Mouse (Mus musculus): ENCODE measurements around the gene Rc3h1. TPM values are rescaled to one million over a fixed set of nuclear protein-coding genes. Genes with fewer than 3 reads are reported as not detected.

Rc3h1 gene
- polyA plus RNA-seq, 1 experiment from 2014 or later: 13.0 TPM

DNA sequence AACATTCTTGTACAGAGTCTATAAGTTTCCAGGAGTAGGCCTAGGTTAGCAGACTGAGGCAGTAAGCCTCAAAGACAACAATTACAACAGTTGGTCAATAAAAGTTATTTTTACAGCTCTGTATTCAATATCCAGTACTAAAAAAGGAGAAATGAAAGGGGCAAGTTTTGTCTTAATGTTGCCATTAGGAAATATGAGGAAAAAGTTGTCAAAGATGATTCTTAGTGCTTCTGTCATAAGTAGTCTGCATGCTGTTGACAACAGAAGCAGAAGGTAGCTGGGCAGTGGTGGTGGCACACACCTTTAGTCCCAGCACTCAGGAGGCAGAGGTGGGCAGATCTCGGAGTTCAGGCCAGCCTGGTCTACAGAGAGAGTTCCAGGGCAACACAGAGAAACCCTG is 13.2 kb downstream of the Rc3h1 start:
- no peaks in the 10 kb centered on the region for H3K4me1 ChIP-seq (ENCODE audit: control insufficient read depth, insufficient read depth, low read length)
- no peaks in the 10 kb centered on the region for H3K27me3 ChIP-seq (ENCODE audit: control insufficient read depth, insufficient read depth, low read length)
- H3K27ac ChIP-seq (ENCODE audit: low read depth, low read length): no peak overlapping the region
- H3K36me3 ChIP-seq (ENCODE audit: control insufficient read depth, insufficient read depth, low read length): no peaks in the 10 kb centered on the region
- ATAC-seq (ENCODE audit: low read depth): no peak
- H3K9ac ChIP-seq (replicated peaks; ENCODE audit: low read depth, low read length): no peak overlapping the region
- no peak overlapping the region for H3K4me2 ChIP-seq (ENCODE audit: low read depth, low read length)
- WGBS: 81% methylated on average over 1 of the region's 1 CpGs
- no peaks in the 10 kb centered on the region for H3K9me3 ChIP-seq (ENCODE audit: control insufficient read depth, low read length)
- H3K4me3 ChIP-seq (ENCODE audit: low read depth, low read length): no peak overlapping the region

DNA sequence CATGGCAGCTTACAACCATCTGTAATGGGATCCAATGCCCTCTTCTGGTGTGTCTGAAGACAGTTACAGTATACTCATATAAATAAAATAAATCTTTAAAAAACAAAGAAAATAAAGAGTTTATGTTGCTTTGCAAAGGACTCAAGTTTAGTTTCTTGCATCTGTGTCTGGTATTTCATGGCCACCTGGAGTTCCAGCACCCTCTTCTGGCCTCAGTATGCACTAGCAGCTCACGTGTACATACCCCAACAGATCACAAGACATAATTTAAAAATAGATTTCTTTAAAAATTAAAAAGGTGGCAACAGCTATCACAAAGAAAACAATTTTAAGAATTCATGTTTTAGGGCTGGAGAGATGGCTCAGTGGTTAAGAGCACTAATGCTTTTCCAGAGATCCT is 15.7 kb downstream of the Rc3h1 start:
- Histone ChIP-seq H3K4me1 (ENCODE audit: control insufficient read depth, insufficient read depth, low read length) (no peaks in the 10 kb centered on the region), H3K27ac (ENCODE audit: low read depth, low read length) (no peak overlapping the region), H3K36me3 (ENCODE audit: control insufficient read depth, insufficient read depth, low read length) (no peaks in the 10 kb centered on the region), H3K4me2 (ENCODE audit: low read depth, low read length) (no peak overlapping the region), H3K4me3 (ENCODE audit: low read depth, low read length) (no peak overlapping the region), H3K9ac (replicated peaks; ENCODE audit: low read depth, low read length) (no peak overlapping the region), H3K27me3 (ENCODE audit: control insufficient read depth, insufficient read depth, low read length) (no peaks in the 10 kb centered on the region), H3K9me3 (ENCODE audit: control insufficient read depth, low read length) (no peaks in the 10 kb centered on the region)
- WGBS: 89% methylated on average over 1 of the region's 1 CpGs
- ATAC-seq (ENCODE audit: low read depth): no peak

DNA sequence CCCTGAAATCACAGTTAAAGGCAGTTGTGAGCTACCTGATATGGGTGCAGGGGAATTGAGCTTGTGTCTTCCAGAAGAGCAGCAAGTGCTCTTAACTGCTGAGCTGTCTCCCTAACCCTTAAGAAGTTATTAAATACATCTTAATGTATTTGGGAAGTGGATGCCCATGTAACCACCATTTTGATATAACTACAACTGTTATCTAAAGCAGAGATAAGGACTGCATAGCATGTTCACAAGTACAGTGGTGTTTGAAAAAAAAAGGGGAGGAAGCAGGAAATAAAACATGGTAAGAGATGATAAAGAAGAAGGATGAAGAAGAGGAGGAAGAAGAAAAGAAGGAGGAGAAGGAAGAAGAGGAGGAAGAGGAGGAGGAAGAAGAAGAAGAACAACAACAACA is 25.1 kb downstream of the Rc3h1 start:
- H3K9ac ChIP-seq (replicated peaks; ENCODE audit: low read depth, low read length): no peak overlapping the region
- H3K36me3 ChIP-seq (ENCODE audit: control insufficient read depth, insufficient read depth, low read length): peaks cover 5% of the 10 kb centered on the region; the same call in 1 of the 2 replicates
- H3K4me1 ChIP-seq (ENCODE audit: control insufficient read depth, insufficient read depth, low read length): no peaks in the 10 kb centered on the region
- no peak for ATAC-seq (ENCODE audit: low read depth)
- no peaks in the 10 kb centered on the region for H3K9me3 ChIP-seq (ENCODE audit: control insufficient read depth, low read length)
- no peaks in the 10 kb centered on the region for H3K27me3 ChIP-seq (ENCODE audit: control insufficient read depth, insufficient read depth, low read length)
- H3K4me2 ChIP-seq (ENCODE audit: low read depth, low read length): no peak overlapping the region
- H3K27ac ChIP-seq (ENCODE audit: low read depth, low read length): no peak overlapping the region
- H3K4me3 ChIP-seq (ENCODE audit: low read depth, low read length): no peak overlapping the region

DNA sequence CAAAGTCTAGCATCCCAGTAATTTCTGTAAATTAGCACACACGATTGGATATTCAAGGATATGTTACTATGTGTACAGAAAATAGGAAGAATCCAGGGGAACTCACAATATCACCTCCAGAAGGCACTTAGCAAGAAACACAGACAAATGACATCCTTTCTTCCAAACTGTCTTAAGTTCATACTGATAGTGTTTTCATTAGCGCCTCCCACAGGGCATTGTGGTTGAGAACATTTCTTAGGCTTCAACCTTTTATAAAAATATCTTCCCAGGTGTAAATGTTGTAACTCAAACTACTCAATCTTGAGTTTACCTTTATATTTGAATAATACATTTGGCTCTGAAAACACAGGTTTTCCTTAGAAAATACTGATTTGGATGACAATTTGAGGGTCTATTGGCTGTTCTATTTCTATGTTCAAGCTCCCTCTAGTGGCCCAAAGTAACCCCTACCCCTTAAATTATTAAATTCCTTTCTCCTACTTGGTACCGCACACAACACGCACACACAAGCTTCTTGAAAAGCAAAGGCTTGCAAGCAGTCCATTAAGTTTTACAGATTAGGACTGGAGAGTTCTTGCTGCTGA is 27.8 kb downstream of the Rc3h1 start:
- 76% methylated on average over 4 of the region's 4 CpGs for WGBS
- no peaks in the 10 kb centered on the region for H3K4me1 ChIP-seq (ENCODE audit: control insufficient read depth, insufficient read depth, low read length)
- H3K27ac ChIP-seq (ENCODE audit: low read depth, low read length): no peak overlapping the region
- H3K27me3 ChIP-seq (ENCODE audit: control insufficient read depth, insufficient read depth, low read length): no peaks in the 10 kb centered on the region
- no peaks in the 10 kb centered on the region for H3K9me3 ChIP-seq (ENCODE audit: control insufficient read depth, low read length)
- no peak overlapping the region for H3K9ac ChIP-seq (replicated peaks; ENCODE audit: low read depth, low read length)
- H3K4me2 ChIP-seq (ENCODE audit: low read depth, low read length): no peak overlapping the region
- peaks cover 5% of the 10 kb centered on the region; the same call in 1 of the 2 replicates for H3K36me3 ChIP-seq (ENCODE audit: control insufficient read depth, insufficient read depth, low read length)
- H3K4me3 ChIP-seq (ENCODE audit: low read depth, low read length): no peak overlapping the region
- ATAC-seq (ENCODE audit: low read depth): peak; percentile 66

DNA sequence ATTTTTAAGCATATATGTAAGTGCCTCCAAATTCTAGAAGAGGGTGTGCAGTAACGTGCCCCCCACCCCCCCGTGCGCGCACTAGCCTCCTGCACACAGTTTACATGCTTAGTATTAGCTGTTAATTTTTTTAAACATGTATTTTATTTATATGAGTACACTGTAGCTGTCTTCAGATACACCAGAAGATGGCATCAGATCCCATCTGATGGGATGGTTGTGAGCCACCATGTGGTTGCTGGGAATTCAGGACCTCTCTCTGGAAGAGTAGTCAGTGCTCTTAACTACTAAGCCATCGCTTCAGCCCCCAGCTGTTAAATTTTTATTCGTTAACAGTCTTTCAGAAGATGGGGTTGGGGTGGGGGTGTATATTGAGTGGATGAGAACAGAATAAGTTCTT is 29.3 kb downstream of the Rc3h1 start:
- Histone ChIP-seq H3K27me3 (ENCODE audit: control insufficient read depth, insufficient read depth, low read length) (no peaks in the 10 kb centered on the region), H3K4me2 (ENCODE audit: low read depth, low read length) (no peak overlapping the region), H3K27ac (ENCODE audit: low read depth, low read length) (no peak overlapping the region), H3K4me3 (ENCODE audit: low read depth, low read length) (no peak overlapping the region), H3K9ac (replicated peaks; ENCODE audit: low read depth, low read length) (no peak overlapping the region), H3K9me3 (ENCODE audit: control insufficient read depth, low read length) (no peaks in the 10 kb centered on the region), H3K36me3 (ENCODE audit: control insufficient read depth, insufficient read depth, low read length) (peaks cover 13% of the 10 kb centered on the region; the same call in 1 of the 2 replicates), H3K4me1 (ENCODE audit: control insufficient read depth, insufficient read depth, low read length) (no peaks in the 10 kb centered on the region)
- 88% methylated on average over 6 of the region's 6 CpGs for WGBS
- ATAC-seq (ENCODE audit: low read depth): no peak

DNA sequence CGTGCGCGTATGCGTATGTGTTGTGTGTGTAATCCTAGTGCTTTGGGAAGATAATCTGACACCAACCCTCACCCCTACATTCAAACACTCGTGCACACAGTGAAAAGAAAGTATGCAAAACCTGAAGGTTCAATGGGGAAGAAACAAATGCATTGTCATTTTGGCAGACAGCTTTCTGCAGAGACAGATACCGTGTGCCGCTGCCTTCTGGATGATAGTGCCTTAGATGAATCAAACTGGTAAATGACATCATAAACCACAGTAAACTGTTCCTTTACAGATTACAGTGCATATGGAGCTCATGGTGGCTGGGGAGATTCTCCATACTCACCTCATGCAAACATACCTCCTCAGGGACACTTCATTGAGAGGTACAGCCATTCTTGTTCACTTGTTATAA is 57.0 kb downstream of the Rc3h1 start:
- no peaks in the 10 kb centered on the region for H3K4me1 ChIP-seq (ENCODE audit: control insufficient read depth, insufficient read depth, low read length)
- no peak for ATAC-seq (ENCODE audit: low read depth)
- no peaks in the 10 kb centered on the region for H3K9me3 ChIP-seq (ENCODE audit: control insufficient read depth, low read length)
- H3K9ac ChIP-seq (replicated peaks; ENCODE audit: low read depth, low read length): no peak overlapping the region
- H3K27ac ChIP-seq (ENCODE audit: low read depth, low read length): no peak overlapping the region
- 92% methylated on average over 7 of the region's 7 CpGs for WGBS
- H3K4me2 ChIP-seq (ENCODE audit: low read depth, low read length): no peak overlapping the region
- peaks cover 51% of the 10 kb centered on the region for H3K36me3 ChIP-seq (ENCODE audit: control insufficient read depth, insufficient read depth, low read length)
- no peak overlapping the region for H3K4me3 ChIP-seq (ENCODE audit: low read depth, low read length)
- no peaks in the 10 kb centered on the region for H3K27me3 ChIP-seq (ENCODE audit: control insufficient read depth, insufficient read depth, low read length)

GRCm38 (mm10) chr1:160967268-160967667 is 61.0 kb downstream of the Rc3h1 start:
- no peak for ATAC-seq (ENCODE audit: low read depth)
- H3K27me3 ChIP-seq (ENCODE audit: control insufficient read depth, insufficient read depth, low read length): no peaks in the 10 kb centered on the region
- H3K4me2 ChIP-seq (ENCODE audit: low read depth, low read length): no peak overlapping the region
- peaks cover 60% of the 10 kb centered on the region for H3K36me3 ChIP-seq (ENCODE audit: control insufficient read depth, insufficient read depth, low read length)
- H3K9ac ChIP-seq (replicated peaks; ENCODE audit: low read depth, low read length): no peak overlapping the region
- H3K4me1 ChIP-seq (ENCODE audit: control insufficient read depth, insufficient read depth, low read length): no peaks in the 10 kb centered on the region
- no peaks in the 10 kb centered on the region for H3K9me3 ChIP-seq (ENCODE audit: control insufficient read depth, low read length)
- no peak overlapping the region for H3K27ac ChIP-seq (ENCODE audit: low read depth, low read length)
- no peak overlapping the region for H3K4me3 ChIP-seq (ENCODE audit: low read depth, low read length)
- 100% methylated on average over 1 of the region's 1 CpGs for WGBS

- Histone ChIP-seq H3K9me3 (ENCODE audit: control insufficient read depth, low read length) (no peaks in the 10 kb centered on the region), H3K4me1 (ENCODE audit: control insufficient read depth, insufficient read depth, low read length) (no peaks in the 10 kb centered on the region), H3K4me2 (ENCODE audit: low read depth, low read length) (no peak overlapping the region), H3K9ac (replicated peaks; ENCODE audit: low read depth, low read length) (no peak overlapping the region), H3K27ac (ENCODE audit: low read depth, low read length) (no peak overlapping the region), H3K27me3 (ENCODE audit: control insufficient read depth, insufficient read depth, low read length) (no peaks in the 10 kb centered on the region), H3K36me3 (ENCODE audit: control insufficient read depth, insufficient read depth, low read length) (peaks cover 50% of the 10 kb centered on the region), H3K4me3 (ENCODE audit: low read depth, low read length) (no peak overlapping the region)
- ATAC-seq (ENCODE audit: low read depth): no peak
- WGBS: 92% methylated on average over 5 of the region's 5 CpGs
Observed at GRCm38 (mm10) chr1:160968643-160969042, 62.4 kb downstream of the Rc3h1 start.

DNA sequence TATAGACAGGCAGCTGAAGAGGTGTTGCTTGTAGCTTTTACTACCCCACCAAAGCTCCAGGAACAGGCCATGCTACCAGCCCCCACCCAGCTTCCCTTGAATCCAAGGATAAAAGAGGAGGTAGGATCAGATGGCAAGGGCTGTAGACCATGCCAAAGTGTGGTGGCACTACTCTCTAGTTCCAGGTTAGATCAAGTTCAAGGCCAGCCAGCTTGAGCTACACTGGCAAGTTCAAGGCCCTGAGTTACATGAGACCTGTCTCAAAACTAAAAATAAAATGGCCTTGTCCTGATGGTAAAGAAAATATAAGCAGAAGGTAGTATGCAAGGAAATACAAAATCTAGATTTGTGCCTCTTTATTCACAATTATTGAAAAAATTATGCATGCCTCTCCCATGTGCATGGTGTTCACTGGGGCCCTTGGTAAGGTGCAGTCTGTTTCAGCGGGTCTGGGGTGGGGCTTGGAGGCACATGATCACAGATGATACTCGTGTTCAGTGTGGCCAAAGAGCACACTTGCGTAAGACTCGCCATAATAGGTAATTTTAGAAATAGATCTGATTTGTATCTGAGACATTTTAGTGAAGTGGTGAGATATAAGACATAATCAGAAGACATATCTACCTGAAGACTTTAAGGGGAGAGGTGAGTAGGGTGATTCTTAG is 72.0 kb downstream of the Rc3h1 start, which contains the start of gene Serpinc1:
Serpinc1 (plus strand) TSS at position 515 of the 665 bp plus-strand sequence.
- ATAC-seq (ENCODE audit: low read depth): no peak
- WGBS: 97% methylated on average over 4 of the region's 4 CpGs
- H3K4me3 ChIP-seq (ENCODE audit: low read depth, low read length): no peak within 1 kb of the TSS

More for the DNA sequence above, 72.0 kb downstream of the Rc3h1 start, which contains the start of gene Serpinc1:
- H3K27me3 ChIP-seq (ENCODE audit: control insufficient read depth, insufficient read depth, low read length): no peaks in the 10 kb centered on the region
- peaks cover 9% of the 10 kb centered on the region; the same call in 1 of the 2 replicates for H3K36me3 ChIP-seq (ENCODE audit: control insufficient read depth, insufficient read depth, low read length)
- no peaks in the 10 kb centered on the region for H3K4me1 ChIP-seq (ENCODE audit: control insufficient read depth, insufficient read depth, low read length)
- no peak within 1 kb of the TSS for H3K27ac ChIP-seq (ENCODE audit: low read depth, low read length)
- H3K9me3 ChIP-seq (ENCODE audit: control insufficient read depth, low read length): no peaks in the 10 kb centered on the region
- H3K4me2 ChIP-seq (ENCODE audit: low read depth, low read length): no peak within 1 kb of the TSS
- no peak within 1 kb of the TSS for H3K9ac ChIP-seq (replicated peaks; ENCODE audit: low read depth, low read length)
